Mouse (Mus musculus): Measurements from ENCODE around the gene Nav2. TPM values are rescaled to one million over a fixed set of nuclear protein-coding genes. Genes with fewer than 3 reads are reported as not detected.

Gene Nav2
- polyA plus RNA-seq, 1 experiment, result 46.2 TPM

GRCm38 (mm10) chr7:49070621-49071020, 162.1 kb downstream of the Nav2 start:
- TF ChIP-seq POLR2A (IDR thresholded peaks at IDR 0.05; ENCODE audit: control insufficient read depth, extremely low read depth, insufficient read depth, low read length, poor library complexity), result no peak
- no peak for TF ChIP-seq CTCF (IDR thresholded peaks at IDR 0.05; ENCODE audit: borderline replicate concordance, control insufficient read depth, extremely low read depth, insufficient read depth, low read length, poor library complexity)
- H3K4me3 ChIP-seq (ENCODE audit: control insufficient read depth, insufficient read depth, low read length), result no peak overlapping the region
- no peak overlapping the region for H3K27ac ChIP-seq (ENCODE audit: control insufficient read depth, insufficient read depth, low read length)
- no peak for DNase-seq
- WGBS, result 70% methylated on average over 1 of the region's 1 CpGs
- H3K27me3 ChIP-seq (ENCODE audit: control insufficient read depth, insufficient read depth, low read length), result no peaks in the 10 kb centered on the region
- H3K36me3 ChIP-seq (ENCODE audit: control insufficient read depth, insufficient read depth, low read length), result no peaks in the 10 kb centered on the region
- no peaks in the 10 kb centered on the region for H3K4me1 ChIP-seq (replicated peaks; ENCODE audit: control insufficient read depth, insufficient read depth, low read length)

DNA sequence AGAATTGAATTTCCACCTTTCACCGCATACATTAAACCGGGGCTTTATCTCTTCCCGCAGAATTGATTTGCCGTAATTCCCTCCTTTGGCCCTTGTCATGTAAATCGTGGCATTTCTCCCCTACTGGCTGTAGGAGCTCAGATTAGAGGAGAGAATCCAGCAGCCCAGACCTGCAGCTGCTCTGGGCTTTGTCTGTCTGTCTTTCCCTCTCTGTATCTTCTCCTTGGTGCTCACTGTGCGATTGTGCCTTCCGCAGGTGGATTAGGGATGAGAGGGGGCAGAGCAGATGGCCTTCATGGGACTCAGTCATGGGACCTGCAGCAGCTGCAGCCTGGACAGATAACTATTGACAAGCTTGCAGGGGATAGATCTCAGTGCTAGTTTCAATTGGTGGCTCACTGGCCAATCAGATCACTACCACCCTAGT, 162.6 kb downstream of the Nav2 start:
- H3K4me3 ChIP-seq (ENCODE audit: control insufficient read depth, insufficient read depth, low read length), result no peak overlapping the region
- DNase-seq, result no peak
- no peak overlapping the region for H3K27ac ChIP-seq (ENCODE audit: control insufficient read depth, insufficient read depth, low read length)
- WGBS, result 88% methylated on average over 7 of the region's 7 CpGs
- H3K27me3 ChIP-seq (ENCODE audit: control insufficient read depth, insufficient read depth, low read length), result no peaks in the 10 kb centered on the region
- no peak for TF ChIP-seq POLR2A (IDR thresholded peaks at IDR 0.05; ENCODE audit: control insufficient read depth, extremely low read depth, insufficient read depth, low read length, poor library complexity)
- TF ChIP-seq CTCF (IDR thresholded peaks at IDR 0.05; ENCODE audit: borderline replicate concordance, control insufficient read depth, extremely low read depth, insufficient read depth, low read length, poor library complexity), result no peak
- H3K4me1 ChIP-seq (replicated peaks; ENCODE audit: control insufficient read depth, insufficient read depth, low read length), result no peaks in the 10 kb centered on the region
- H3K36me3 ChIP-seq (ENCODE audit: control insufficient read depth, insufficient read depth, low read length), result no peaks in the 10 kb centered on the region

DNA sequence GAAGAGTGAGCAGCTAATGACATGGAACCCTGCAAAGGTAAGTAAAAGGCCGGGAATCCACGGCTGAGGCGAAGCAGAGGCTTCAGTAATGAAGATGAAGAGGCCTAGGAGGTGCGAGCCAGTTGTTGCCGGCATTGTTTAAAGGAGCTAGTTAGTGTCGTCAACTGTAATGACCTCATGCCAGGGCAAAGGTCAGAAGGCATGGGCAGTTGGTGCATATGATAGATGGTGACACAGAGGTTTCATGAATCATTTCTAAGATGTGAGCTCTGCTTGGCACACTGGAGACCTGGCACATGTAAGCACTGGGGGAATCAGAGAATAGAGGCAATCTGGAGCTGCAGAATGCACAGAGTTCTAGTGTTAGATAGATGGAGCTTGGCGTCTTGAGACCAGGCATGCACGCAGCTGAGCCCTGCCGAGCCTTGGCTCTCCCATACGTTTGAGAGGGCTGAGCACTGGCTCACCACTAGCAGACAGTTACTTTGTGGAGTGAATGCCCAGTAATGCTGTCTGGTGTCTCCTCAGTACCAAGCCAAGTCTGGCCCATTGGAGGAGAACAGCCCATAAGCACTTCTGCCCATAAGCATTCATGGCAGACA, 166.9 kb downstream of the Nav2 start:
- Histone ChIP-seq H3K27ac (ENCODE audit: control insufficient read depth, insufficient read depth, low read length) (no peak overlapping the region), H3K36me3 (ENCODE audit: control insufficient read depth, insufficient read depth, low read length) (no peaks in the 10 kb centered on the region), H3K27me3 (ENCODE audit: control insufficient read depth, insufficient read depth, low read length) (no peaks in the 10 kb centered on the region), H3K4me3 (ENCODE audit: control insufficient read depth, insufficient read depth, low read length) (no peak overlapping the region), H3K4me1 (replicated peaks; ENCODE audit: control insufficient read depth, insufficient read depth, low read length) (no peaks in the 10 kb centered on the region)
- no peak for DNase-seq
- WGBS, result 91% methylated on average over 10 of the region's 10 CpGs
- no peak for TF ChIP-seq CTCF (IDR thresholded peaks at IDR 0.05; ENCODE audit: borderline replicate concordance, control insufficient read depth, extremely low read depth, insufficient read depth, low read length, poor library complexity)
- TF ChIP-seq POLR2A (IDR thresholded peaks at IDR 0.05; ENCODE audit: control insufficient read depth, extremely low read depth, insufficient read depth, low read length, poor library complexity), result no peak

GRCm38 (mm10) chr7:49076283-49076694, 167.8 kb downstream of the Nav2 start:
- Histone ChIP-seq H3K27me3 (ENCODE audit: control insufficient read depth, insufficient read depth, low read length) (no peaks in the 10 kb centered on the region), H3K27ac (ENCODE audit: control insufficient read depth, insufficient read depth, low read length) (no peak overlapping the region), H3K4me3 (ENCODE audit: control insufficient read depth, insufficient read depth, low read length) (no peak overlapping the region), H3K36me3 (ENCODE audit: control insufficient read depth, insufficient read depth, low read length) (no peaks in the 10 kb centered on the region), H3K4me1 (replicated peaks; ENCODE audit: control insufficient read depth, insufficient read depth, low read length) (no peaks in the 10 kb centered on the region)
- no peak for DNase-seq
- 82% methylated on average over 8 of the region's 8 CpGs for WGBS
- no peak for TF ChIP-seq CTCF (IDR thresholded peaks at IDR 0.05; ENCODE audit: borderline replicate concordance, control insufficient read depth, extremely low read depth, insufficient read depth, low read length, poor library complexity)

DNA sequence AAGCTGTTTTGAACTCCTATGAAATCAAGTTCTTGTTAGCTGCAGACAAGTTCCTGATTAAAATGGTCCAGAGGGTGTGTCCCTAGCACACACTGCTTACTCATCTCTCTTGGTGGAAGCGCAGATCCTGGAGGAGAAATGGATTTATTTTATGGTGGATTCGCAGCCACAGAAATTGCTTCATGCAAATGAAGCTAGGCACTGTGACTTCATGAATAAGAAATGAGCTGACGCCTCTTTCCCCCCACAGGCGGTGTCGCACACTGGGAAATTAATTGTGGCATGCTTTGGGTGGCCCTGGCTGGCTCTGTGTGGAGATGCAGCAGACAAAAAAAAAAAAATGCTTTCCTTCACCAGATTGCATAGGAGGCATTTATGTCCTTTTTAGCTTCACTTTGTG, 170.4 kb downstream of the Nav2 start:
- H3K27ac ChIP-seq (ENCODE audit: control insufficient read depth, insufficient read depth, low read length), result no peak overlapping the region
- 79% methylated on average over 5 of the region's 5 CpGs for WGBS
- no peaks in the 10 kb centered on the region for H3K27me3 ChIP-seq (ENCODE audit: control insufficient read depth, insufficient read depth, low read length)
- H3K36me3 ChIP-seq (ENCODE audit: control insufficient read depth, insufficient read depth, low read length), result no peaks in the 10 kb centered on the region
- no peak for DNase-seq
- H3K4me1 ChIP-seq (replicated peaks; ENCODE audit: control insufficient read depth, insufficient read depth, low read length), result no peaks in the 10 kb centered on the region
- TF ChIP-seq POLR2A (IDR thresholded peaks at IDR 0.05; ENCODE audit: control insufficient read depth, extremely low read depth, insufficient read depth, low read length, poor library complexity) (no peak), CTCF (IDR thresholded peaks at IDR 0.05; ENCODE audit: borderline replicate concordance, control insufficient read depth, extremely low read depth, insufficient read depth, low read length, poor library complexity) (no peak)
- H3K4me3 ChIP-seq (ENCODE audit: control insufficient read depth, insufficient read depth, low read length), result no peak overlapping the region

DNA sequence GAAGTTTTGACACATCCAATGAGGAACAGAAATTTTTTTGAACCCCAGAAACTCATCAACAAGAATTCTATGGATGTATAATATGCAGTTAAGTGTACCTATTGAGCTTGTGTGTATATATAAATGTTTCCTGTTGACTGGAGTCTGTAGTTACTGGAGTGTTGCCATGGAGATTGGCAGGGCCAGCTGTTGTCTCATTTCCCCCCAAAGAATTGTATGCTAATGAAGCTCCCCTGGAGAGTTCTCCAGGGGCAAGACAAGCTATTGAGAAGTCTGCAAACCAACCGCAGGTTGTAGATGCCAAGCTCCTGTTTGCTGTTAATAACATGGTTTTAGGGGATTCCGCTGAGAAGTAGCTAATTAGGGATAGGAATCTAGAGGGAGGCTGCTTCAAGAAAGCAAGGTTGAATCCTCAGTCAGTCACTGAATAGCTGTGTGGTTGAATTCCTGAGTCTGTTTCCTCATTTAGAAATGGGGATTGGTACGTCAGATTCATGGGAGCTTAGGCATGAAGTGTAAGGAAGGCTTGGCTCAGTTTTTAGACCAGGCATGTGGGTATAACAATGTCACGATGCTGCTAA, 174.2 kb downstream of the Nav2 start:
- Histone ChIP-seq H3K4me1 (replicated peaks; ENCODE audit: control insufficient read depth, insufficient read depth, low read length) (no peaks in the 10 kb centered on the region), H3K36me3 (ENCODE audit: control insufficient read depth, insufficient read depth, low read length) (no peaks in the 10 kb centered on the region), H3K27ac (ENCODE audit: control insufficient read depth, insufficient read depth, low read length) (no peak overlapping the region), H3K27me3 (ENCODE audit: control insufficient read depth, insufficient read depth, low read length) (no peaks in the 10 kb centered on the region), H3K4me3 (ENCODE audit: control insufficient read depth, insufficient read depth, low read length) (no peak overlapping the region)
- TF ChIP-seq CTCF (IDR thresholded peaks at IDR 0.05; ENCODE audit: borderline replicate concordance, control insufficient read depth, extremely low read depth, insufficient read depth, low read length, poor library complexity), result no peak
- TF ChIP-seq POLR2A (IDR thresholded peaks at IDR 0.05; ENCODE audit: control insufficient read depth, extremely low read depth, insufficient read depth, low read length, poor library complexity), result no peak
- WGBS, result 75% methylated on average over 4 of the region's 4 CpGs
- DNase-seq, result no peak

GRCm38 (mm10) chr7:49084768-49085167, 176.3 kb downstream of the Nav2 start:
- Histone ChIP-seq H3K4me3 (ENCODE audit: control insufficient read depth, insufficient read depth, low read length) (no peak overlapping the region), H3K36me3 (ENCODE audit: control insufficient read depth, insufficient read depth, low read length) (no peaks in the 10 kb centered on the region), H3K27me3 (ENCODE audit: control insufficient read depth, insufficient read depth, low read length) (no peaks in the 10 kb centered on the region), H3K4me1 (replicated peaks; ENCODE audit: control insufficient read depth, insufficient read depth, low read length) (no peaks in the 10 kb centered on the region), H3K27ac (ENCODE audit: control insufficient read depth, insufficient read depth, low read length) (no peak overlapping the region)
- TF ChIP-seq CTCF (IDR thresholded peaks at IDR 0.05; ENCODE audit: borderline replicate concordance, control insufficient read depth, extremely low read depth, insufficient read depth, low read length, poor library complexity) (no peak), POLR2A (IDR thresholded peaks at IDR 0.05; ENCODE audit: control insufficient read depth, extremely low read depth, insufficient read depth, low read length, poor library complexity) (no peak)
- WGBS, result 84% methylated on average over 8 of the region's 8 CpGs
- no peak for DNase-seq
